ENCODE assay signal across 7 mouse cellular contexts in the genomic region with DNA sequence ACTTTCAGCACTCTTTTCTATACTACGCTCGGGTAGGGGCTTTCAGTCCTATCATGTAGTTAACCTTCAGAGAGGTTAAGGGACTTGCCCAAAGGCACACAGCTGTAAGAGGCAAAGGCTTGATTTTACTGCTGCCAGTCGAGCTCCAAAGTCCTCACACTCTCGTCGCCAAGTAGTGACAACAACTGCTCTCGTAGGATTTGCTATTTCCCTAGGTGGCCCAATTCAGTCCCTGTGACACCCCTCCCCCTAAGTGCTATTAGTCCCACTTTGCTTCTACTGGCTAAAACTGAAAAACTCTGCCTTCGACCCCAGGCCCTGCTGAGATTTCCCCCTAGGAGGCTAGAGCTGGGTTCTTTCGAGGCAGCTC. TPM values are rescaled to one million over a fixed set of nuclear protein-coding genes. Genes with fewer than 3 reads are reported as not detected.
DNase-seq lines count a peak whose midpoint lies in the region; ATAC-seq lines count a peak whose summit lies in the region.

No protein-coding gene starts in this region.

- no peaks in the 10 kb centered on the region for H3K36me3 ChIP-seq in forebrain, embryonic 14.5 days (ENCODE audit: control insufficient read depth, insufficient read depth, low read length)
- H3K36me3 ChIP-seq in liver, embryonic 12.5 days, result no peaks in the 10 kb centered on the region

- H3K4me3 ChIP-seq in forebrain, embryonic 14.5 days (ENCODE audit: low read depth, low read length), result peak overlapping the region; percentile 46
- H3K4me3 ChIP-seq in liver, embryonic 12.5 days, result peak overlapping the region; percentile 56

- DNase-seq in 3T3-L1 (ENCODE audit: low read depth, low spot score) (peak; percentile 43), A20 (ENCODE audit: low read depth, low spot score) (peak; percentile 13)
- DNase-seq in forebrain, embryonic 14.5 days (ENCODE audit: low spot score), result no peak
- no peak for DNase-seq in cerebellum, adult 9-10 months
- no peak for DNase-seq in layer of hippocampus, adult 9-11 months

- peaks cover 8% of the 10 kb centered on the region; the same call in 1 of the 2 replicates for H3K27me3 ChIP-seq in forebrain, embryonic 14.5 days (replicated peaks; ENCODE audit: control insufficient read depth, insufficient read depth, low read length)
- peaks cover 60% of the 10 kb centered on the region for H3K27me3 ChIP-seq in liver, embryonic 12.5 days (replicated peaks)

- 10% methylated on average over 8 of the region's 8 CpGs for WGBS in forebrain, embryonic 14.5 days
- 13% methylated on average over 8 of the region's 8 CpGs for WGBS in liver, embryonic 12.5 days (ENCODE audit: insufficient replicate concordance)

- H3K4me1 ChIP-seq in forebrain, embryonic 14.5 days (ENCODE audit: control insufficient read depth, insufficient read depth, low read length), result 0 out of 2 replicates have a peak, but pooled peaks cover 2% of the 10 kb centered on the region
- peaks cover 30% of the 10 kb centered on the region for H3K4me1 ChIP-seq in liver, embryonic 12.5 days

- no peak overlapping the region for H3K27ac ChIP-seq in forebrain, embryonic 14.5 days (ENCODE audit: low read depth, low read length)
- H3K27ac ChIP-seq in liver, embryonic 12.5 days, result no peak overlapping the region

- ATAC-seq in forebrain, embryonic 14.5 days, result no peak
- no peak for ATAC-seq in liver, embryonic 12.5 days
- no peak for ATAC-seq in granulocyte monocyte progenitor cell, adult 5-6 weeks (replicated peaks; ENCODE audit: poor library complexity, severe bottlenecking)

- H3K4me2 ChIP-seq in forebrain, embryonic 14.5 days (ENCODE audit: low read length), result peak overlapping the region; percentile 86
- peak overlapping the region; percentile 55 for H3K4me2 ChIP-seq in liver, embryonic 12.5 days

- no peaks in the 10 kb centered on the region for H3K9me3 ChIP-seq in forebrain, embryonic 14.5 days (replicated peaks; ENCODE audit: control insufficient read depth, low read length)
- no peaks in the 10 kb centered on the region for H3K9me3 ChIP-seq in liver, embryonic 12.5 days (replicated peaks)

- H3K9ac ChIP-seq in forebrain, embryonic 14.5 days (ENCODE audit: low read length), result peak overlapping the region; percentile 68
- H3K9ac ChIP-seq in liver, embryonic 12.5 days, result peak overlapping the region; percentile 51

RNA-seq across cellular contexts. Expression of a gene that starts 0.5 kb away (rescaled TPM):
- 6.3 and 8.3 TPM in 2 replicates for polyA plus RNA-seq in forebrain, embryonic 14.5 days (2014; fragmentation: Nextera tagmentation; extraction: Ambion mirVana)
- 7.8 and 8.1 TPM in 2 replicates for polyA plus RNA-seq in liver, embryonic 12.5 days (2016; fragmentation: Nextera tagmentation; extraction: Ambion mirVana)
- total RNA-seq in granulocyte monocyte progenitor cell, adult 5-6 weeks (2014; fragmentation: Nextera tagmentation), result 0.28 TPM in 1 of 2 replicates, not detected in the other
- total RNA-seq in granulocyte monocyte progenitor cell, adult 5-6 weeks (2017), result not detected in 2 replicates

RNA-seq across cellular contexts. Expression of a gene that starts 38.5 kb away (rescaled TPM):
- 1.9 TPM in 2 replicates for polyA plus RNA-seq in forebrain, embryonic 14.5 days (2014; fragmentation: Nextera tagmentation; extraction: Ambion mirVana)
- polyA plus RNA-seq in liver, embryonic 12.5 days (2016; fragmentation: Nextera tagmentation; extraction: Ambion mirVana), result 0.35 and 0.42 TPM in 2 replicates
- total RNA-seq in granulocyte monocyte progenitor cell, adult 5-6 weeks (2014; fragmentation: Nextera tagmentation), result not detected in 2 replicates
- not detected in 2 replicates for total RNA-seq in granulocyte monocyte progenitor cell, adult 5-6 weeks (2017)

RNA-seq across cellular contexts. Expression of a gene that starts 40.7 kb away (rescaled TPM):
- polyA plus RNA-seq in forebrain, embryonic 14.5 days (2014; fragmentation: Nextera tagmentation; extraction: Ambion mirVana), result 29.2 and 36.3 TPM in 2 replicates
- 25.4 and 28.1 TPM in 2 replicates for polyA plus RNA-seq in liver, embryonic 12.5 days (2016; fragmentation: Nextera tagmentation; extraction: Ambion mirVana)
- total RNA-seq in granulocyte monocyte progenitor cell, adult 5-6 weeks (2014; fragmentation: Nextera tagmentation), result 62.9 and 96.0 TPM in 2 replicates
- 46.5 and 61.7 TPM in 2 replicates for total RNA-seq in granulocyte monocyte progenitor cell, adult 5-6 weeks (2017)

RNA-seq across cellular contexts. Expression of a gene that starts 59.6 kb away (rescaled TPM):
- not detected in 2 replicates for polyA plus RNA-seq in forebrain, embryonic 14.5 days (2014; fragmentation: Nextera tagmentation; extraction: Ambion mirVana)
- polyA plus RNA-seq in liver, embryonic 12.5 days (2016; fragmentation: Nextera tagmentation; extraction: Ambion mirVana), result not detected in 2 replicates
- total RNA-seq in granulocyte monocyte progenitor cell, adult 5-6 weeks (2014; fragmentation: Nextera tagmentation), result not detected in 2 replicates
- total RNA-seq in granulocyte monocyte progenitor cell, adult 5-6 weeks (2017), result not detected in 2 replicates

Comparison
In these comparisons a context has a peak if more than half of its experiments do, and no peak if none do; other contexts are left out.
1. DNase-seq: peak in 3T3-L1 (single experiment) and A20 (single experiment); none in forebrain, embryonic 14.5 days (single experiment), cerebellum, adult 9-10 months (single experiment) and layer of hippocampus, adult 9-11 months (single experiment).